Comparison of ENCODE assay signal across 32 mouse cellular contexts in genomic region chr7:90218122-90218521, GRCm38 (mm10). TPM values are rescaled to one million over a fixed set of nuclear protein-coding genes. Genes with fewer than 3 reads are reported as not detected.
A peak's percentile ranks its signal among the peaks of the same experiment; 100 is the strongest.
DNase-seq lines count a peak whose midpoint lies in the region; ATAC-seq and TF ChIP-seq lines count a peak whose summit lies in the region.
"Had no signal": no experiment of that assay in that cellular context is flagged by ENCODE, and none has a peak within 500 bp of the region (broad histone marks: within the 10 kb centered on the region; RNA-seq: fewer than 3 reads in every experiment).

No protein-coding gene starts in this region.

- no peaks in the 10 kb centered on the region for H3K4me1 ChIP-seq in heart, embryonic 12.5 days (replicated peaks)
- no peaks in the 10 kb centered on the region for H3K4me1 ChIP-seq in heart, embryonic 11.5 days (ENCODE audit: control insufficient read depth, insufficient read depth, low read length)
- H3K4me1 ChIP-seq in hindbrain, embryonic 11.5 days (replicated peaks; ENCODE audit: control insufficient read depth, insufficient read depth, low read length), result no peaks in the 10 kb centered on the region
- H3K4me1 ChIP-seq: embryonic facial prominence, embryonic 12.5 days; embryonic facial prominence, embryonic 15.5 days; heart, embryonic 10.5 days; heart, embryonic 15.5 days; intestine, embryonic 15.5 days had no signal

- no peak overlapping the region for H3K4me2 ChIP-seq in heart, embryonic 12.5 days
- no peak overlapping the region for H3K4me2 ChIP-seq in heart, embryonic 11.5 days
- H3K4me2 ChIP-seq in hindbrain, embryonic 11.5 days (replicated peaks; ENCODE audit: low read depth, low read length), result no peak overlapping the region
- H3K4me2 ChIP-seq: embryonic facial prominence, embryonic 12.5 days; embryonic facial prominence, embryonic 15.5 days; forebrain, embryonic 12.5 days; forebrain, embryonic 15.5 days; heart, embryonic 15.5 days; hindbrain, embryonic 14.5 days; intestine, embryonic 15.5 days had no signal

- H3K36me3 ChIP-seq in heart, embryonic 12.5 days, result no peaks in the 10 kb centered on the region
- H3K36me3 ChIP-seq in heart, embryonic 11.5 days (ENCODE audit: control insufficient read depth, insufficient read depth, low read length), result no peaks in the 10 kb centered on the region
- H3K36me3 ChIP-seq in hindbrain, embryonic 11.5 days (ENCODE audit: control insufficient read depth, insufficient read depth, low read length), result no peaks in the 10 kb centered on the region
- H3K36me3 ChIP-seq: embryonic facial prominence, embryonic 12.5 days; embryonic facial prominence, embryonic 15.5 days; forebrain, embryonic 12.5 days; forebrain, embryonic 15.5 days; heart, embryonic 10.5 days; heart, embryonic 15.5 days; hindbrain, embryonic 10.5 days; intestine, embryonic 15.5 days had no signal

- 63% methylated on average over 5 of the region's 5 CpGs for WGBS in heart, embryonic 12.5 days
- WGBS in heart, embryonic 11.5 days (ENCODE audit: insufficient replicate concordance), result 71% methylated on average over 5 of the region's 5 CpGs
- WGBS in hindbrain, embryonic 11.5 days, result 87% methylated on average over 5 of the region's 5 CpGs

- no peaks in the 10 kb centered on the region for H3K27me3 ChIP-seq in heart, embryonic 12.5 days (replicated peaks)
- H3K27me3 ChIP-seq in heart, embryonic 11.5 days (ENCODE audit: control insufficient read depth, insufficient read depth, low read length), result no peaks in the 10 kb centered on the region
- H3K27me3 ChIP-seq in hindbrain, embryonic 11.5 days (ENCODE audit: control insufficient read depth, insufficient read depth, low read length), result no peaks in the 10 kb centered on the region
- H3K27me3 ChIP-seq: embryonic facial prominence, embryonic 12.5 days; embryonic facial prominence, embryonic 15.5 days; forebrain, embryonic 12.5 days; forebrain, embryonic 15.5 days; heart, embryonic 15.5 days; intestine, embryonic 15.5 days; Patski had no signal

- DNase-seq in heart, adult 11 months, result peak; percentile 74
- DNase-seq in hindbrain, embryonic 11.5 days (ENCODE audit: low spot score), result no peak
- DNase-seq in left cerebral cortex, adult 2 months (ENCODE audit: extremely low spot score in 1 of 2, low spot score in 2 of 2), result no peak
- DNase-seq: adrenal gland, adult 2 months; adrenal gland, postnatal 14 days; cerebellum, adult 11 months; cerebellum, adult 2 months; cerebellum, adult 9-11 months; cerebellum, postnatal 25 days; gastrocnemius, postnatal 25 days; heart, adult 2 months; heart, postnatal 10 days; heart, postnatal 36 days had no signal

- intact Hi-C loops in left cerebral cortex, adult 2 months (cut with DNase I), result no loop called here

- no peak for ATAC-seq in heart, embryonic 12.5 days (ENCODE audit: insufficient number of reproducible peaks, low FRiP score)
- peak; percentile 57 for ATAC-seq in activated CD4-positive, CD25-positive, alpha-beta regulatory T cell, adult 4 months
- ATAC-seq in inflammation-experienced regulatory T-cells, adult 6 months, result peak; percentile 43
- no peak for ATAC-seq in heart, embryonic 11.5 days (replicated peaks; ENCODE audit: insufficient number of reproducible peaks, low FRiP score, low TSS enrichment)
- no peak for ATAC-seq in hindbrain, embryonic 11.5 days (ENCODE audit: low FRiP score)
- ATAC-seq: forebrain, embryonic 15.5 days; hindbrain, postnatal 0 days; intestine, embryonic 15.5 days; Patski had no signal

- H3K9me3 ChIP-seq in heart, embryonic 12.5 days (replicated peaks), result no peaks in the 10 kb centered on the region
- no peaks in the 10 kb centered on the region for H3K9me3 ChIP-seq in heart, embryonic 11.5 days (replicated peaks; ENCODE audit: control insufficient read depth, low read length)
- H3K9me3 ChIP-seq in hindbrain, embryonic 11.5 days (ENCODE audit: control insufficient read depth, low read length), result no peaks in the 10 kb centered on the region
- H3K9me3 ChIP-seq: embryonic facial prominence, embryonic 12.5 days; embryonic facial prominence, embryonic 15.5 days; forebrain, embryonic 12.5 days; forebrain, embryonic 15.5 days; heart, embryonic 10.5 days; heart, embryonic 15.5 days; hindbrain, embryonic 10.5 days; intestine, embryonic 15.5 days had no signal

- H3K27ac ChIP-seq in heart, embryonic 12.5 days (ENCODE audit: poor library complexity, severe bottlenecking), result no peak overlapping the region
- H3K27ac ChIP-seq in heart, embryonic 11.5 days (ENCODE audit: low read depth, low read length), result no peak overlapping the region
- H3K27ac ChIP-seq in hindbrain, embryonic 11.5 days (ENCODE audit: low read depth, low read length), result no peak overlapping the region
- H3K27ac ChIP-seq in left cerebral cortex, adult 2 months, result no peak overlapping the region
- H3K27ac ChIP-seq: embryonic facial prominence, embryonic 12.5 days; embryonic facial prominence, embryonic 15.5 days; forebrain, embryonic 12.5 days; forebrain, embryonic 15.5 days; heart, adult 2 months; heart, embryonic 10.5 days; heart, embryonic 15.5 days; hindbrain, embryonic 10.5 days; hindbrain, embryonic 14.5 days; hindbrain, postnatal 0 days; intestine, embryonic 15.5 days had no signal

- no peak overlapping the region for H3K4me3 ChIP-seq in heart, embryonic 12.5 days
- no peak overlapping the region for H3K4me3 ChIP-seq in heart, embryonic 11.5 days (ENCODE audit: low read depth, low read length)
- H3K4me3 ChIP-seq in hindbrain, embryonic 11.5 days (ENCODE audit: low read depth, low read length), result no peak overlapping the region
- no peak overlapping the region for H3K4me3 ChIP-seq in left cerebral cortex, adult 2 months
- H3K4me3 ChIP-seq: embryonic facial prominence, embryonic 12.5 days; embryonic facial prominence, embryonic 15.5 days; erythroblast, embryonic 14.5 days; forebrain, embryonic 12.5 days; forebrain, embryonic 15.5 days; heart, adult 2 months; heart, embryonic 10.5 days; heart, embryonic 15.5 days; hindbrain, embryonic 10.5 days; intestine, embryonic 15.5 days had no signal

- no peak for TF ChIP-seq CTCF in left cerebral cortex, adult 2 months (IDR thresholded peaks at IDR 0.05)

- H3K9ac ChIP-seq in heart, embryonic 12.5 days, result no peak overlapping the region
- no peak overlapping the region for H3K9ac ChIP-seq in heart, embryonic 11.5 days (ENCODE audit: low read depth, low read length)
- H3K9ac ChIP-seq in hindbrain, embryonic 11.5 days (ENCODE audit: low read depth, low read length), result no peak overlapping the region
- H3K9ac ChIP-seq: embryonic facial prominence, embryonic 12.5 days; embryonic facial prominence, embryonic 15.5 days; forebrain, embryonic 12.5 days; forebrain, embryonic 15.5 days; heart, embryonic 15.5 days; hindbrain, embryonic 14.5 days; intestine, embryonic 15.5 days had no signal

RNA-seq across cellular contexts. Expression of gene Ccdc83, which starts 47.5 kb away (rescaled TPM):
- polyA plus RNA-seq in heart, embryonic 12.5 days (2016; fragmentation: Nextera tagmentation; extraction: Ambion mirVana), result not detected in 2 replicates
- under 1 TPM in 1 of 2 experiments, not detected in 1; 0.32 TPM for polyA plus RNA-seq in activated CD4-positive, CD25-positive, alpha-beta regulatory T cell, adult 4 months (2017; shearing (Covaris generic))
- under 1 TPM in 1 of 3 experiments, not detected in 2; 0.25 TPM for polyA plus RNA-seq in inflammation-experienced regulatory T-cells, adult 6 months (2017; shearing (Covaris generic))
- not detected in 2 replicates for polyA plus RNA-seq in heart, embryonic 11.5 days (2014; fragmentation: Nextera tagmentation; extraction: Ambion mirVana)
- not detected in 2 replicates for polyA plus RNA-seq in hindbrain, embryonic 11.5 days (2014; fragmentation: Nextera tagmentation; extraction: Ambion mirVana)
- total RNA-seq in left cerebral cortex, adult 2 months (2021), result not detected
- total RNA-seq: adrenal gland, adult 2 months; adrenal gland, postnatal 14 days; adrenal gland, postnatal 4 days; common myeloid progenitor, adult 5-6 weeks; gastrocnemius, adult 8-10 months; gastrocnemius, postnatal 25 days; heart, adult 2 months; heart, postnatal 10 days; hindbrain, postnatal 0 days had no signal
- polyA plus RNA-seq: adrenal gland, adult 2 months; cerebellum, adult 2 months; embryonic facial prominence, embryonic 12.5 days; erythroblast, embryonic 14.5 days; forebrain, embryonic 12.5 days; forebrain, embryonic 15.5 days; heart, embryonic 15.5 days; hindbrain, embryonic 10.5 days; hindbrain, embryonic 14.5 days; hindbrain, postnatal 0 days; intestine, embryonic 15.5 days; Patski had no signal

Comparison
In these comparisons a context has a peak if more than half of its experiments do, and no peak if none do; other contexts are left out.
1. ATAC-seq: peak in activated CD4-positive, CD25-positive, alpha-beta regulatory T cell, adult 4 months (single experiment) and inflammation-experienced regulatory T-cells, adult 6 months (single experiment); none in heart, embryonic 12.5 days (single experiment), heart, embryonic 11.5 days (single experiment) and hindbrain, embryonic 11.5 days (single experiment).